Mouse (Mus musculus): Measurements from ENCODE around the gene Sstr4. TPM values are rescaled to one million over a fixed set of nuclear protein-coding genes. Genes with fewer than 3 reads are reported as not detected.
A peak's percentile ranks its signal among the peaks of the same experiment; 100 is the strongest.

Gene Sstr4
- polyA plus RNA-seq, 1 experiment from 2014 or later = 1.6 TPM

GRCm38 (mm10) chr2:148371743-148372630 lies 23.2 kb upstream of the Sstr4 start:
- no peaks in the 10 kb centered on the region for H3K4me1 ChIP-seq (ENCODE audit: control insufficient read depth, insufficient read depth, low read length)
- H3K9ac ChIP-seq (ENCODE audit: low read depth, low read length) = no peak overlapping the region
- no peaks in the 10 kb centered on the region for H3K9me3 ChIP-seq (ENCODE audit: control insufficient read depth, low read length)
- WGBS = 59% methylated on average over 4 of the region's 4 CpGs
- ATAC-seq = peak; percentile 52
- no peaks in the 10 kb centered on the region for H3K36me3 ChIP-seq (ENCODE audit: control insufficient read depth, insufficient read depth, low read length)
- no peak overlapping the region for H3K27ac ChIP-seq (ENCODE audit: low read length)
- no peaks in the 10 kb centered on the region for H3K27me3 ChIP-seq (replicated peaks; ENCODE audit: control insufficient read depth, insufficient read depth, low read length)
- H3K4me3 ChIP-seq (ENCODE audit: low read length) = no peak overlapping the region
- H3K4me2 ChIP-seq (ENCODE audit: low read depth, low read length) = no peak overlapping the region

GRCm38 (mm10) chr2:148373602-148374071 lies 21.5 kb upstream of the Sstr4 start:
- no peaks in the 10 kb centered on the region for H3K36me3 ChIP-seq (ENCODE audit: control insufficient read depth, insufficient read depth, low read length)
- no peaks in the 10 kb centered on the region for H3K9me3 ChIP-seq (ENCODE audit: control insufficient read depth, low read length)
- no peaks in the 10 kb centered on the region for H3K4me1 ChIP-seq (ENCODE audit: control insufficient read depth, insufficient read depth, low read length)
- no peak overlapping the region for H3K27ac ChIP-seq (ENCODE audit: low read length)
- 50% methylated on average over 2 of the region's 2 CpGs for WGBS
- no peak overlapping the region for H3K4me3 ChIP-seq (ENCODE audit: low read length)
- H3K4me2 ChIP-seq (ENCODE audit: low read depth, low read length) = no peak overlapping the region
- H3K9ac ChIP-seq (ENCODE audit: low read depth, low read length) = no peak overlapping the region
- no peaks in the 10 kb centered on the region for H3K27me3 ChIP-seq (replicated peaks; ENCODE audit: control insufficient read depth, insufficient read depth, low read length)
- ATAC-seq = no peak

- Histone ChIP-seq H3K36me3 (ENCODE audit: control insufficient read depth, insufficient read depth, low read length) (no peaks in the 10 kb centered on the region), H3K4me2 (ENCODE audit: low read depth, low read length) (no peak overlapping the region), H3K9ac (ENCODE audit: low read depth, low read length) (no peak overlapping the region), H3K4me3 (ENCODE audit: low read length) (no peak overlapping the region), H3K27ac (ENCODE audit: low read length) (no peak overlapping the region), H3K27me3 (replicated peaks; ENCODE audit: control insufficient read depth, insufficient read depth, low read length) (no peaks in the 10 kb centered on the region), H3K4me1 (ENCODE audit: control insufficient read depth, insufficient read depth, low read length) (no peaks in the 10 kb centered on the region), H3K9me3 (ENCODE audit: control insufficient read depth, low read length) (no peaks in the 10 kb centered on the region)
- WGBS = 76% methylated on average over 10 of the region's 10 CpGs
- no peak for ATAC-seq
Observed at GRCm38 (mm10) chr2:148375326-148376150, 19.6 kb upstream of the Sstr4 start.

GRCm38 (mm10) chr2:148378817-148379342 lies 16.3 kb upstream of the Sstr4 start:
- H3K27ac ChIP-seq (ENCODE audit: low read length) = no peak overlapping the region
- no peaks in the 10 kb centered on the region for H3K4me1 ChIP-seq (ENCODE audit: control insufficient read depth, insufficient read depth, low read length)
- H3K4me2 ChIP-seq (ENCODE audit: low read depth, low read length) = no peak overlapping the region
- no peak overlapping the region for H3K4me3 ChIP-seq (ENCODE audit: low read length)
- no peaks in the 10 kb centered on the region for H3K27me3 ChIP-seq (replicated peaks; ENCODE audit: control insufficient read depth, insufficient read depth, low read length)
- H3K36me3 ChIP-seq (ENCODE audit: control insufficient read depth, insufficient read depth, low read length) = no peaks in the 10 kb centered on the region
- no peak overlapping the region for H3K9ac ChIP-seq (ENCODE audit: low read depth, low read length)
- 52% methylated on average over 1 of the region's 1 CpGs for WGBS
- H3K9me3 ChIP-seq (ENCODE audit: control insufficient read depth, low read length) = no peaks in the 10 kb centered on the region
- ATAC-seq = no peak

GRCm38 (mm10) chr2:148379899-148380413 lies 15.2 kb upstream of the Sstr4 start:
- no peaks in the 10 kb centered on the region for H3K36me3 ChIP-seq (ENCODE audit: control insufficient read depth, insufficient read depth, low read length)
- H3K27me3 ChIP-seq (replicated peaks; ENCODE audit: control insufficient read depth, insufficient read depth, low read length) = no peaks in the 10 kb centered on the region
- H3K9me3 ChIP-seq (ENCODE audit: control insufficient read depth, low read length) = no peaks in the 10 kb centered on the region
- H3K9ac ChIP-seq (ENCODE audit: low read depth, low read length) = no peak overlapping the region
- no peak overlapping the region for H3K27ac ChIP-seq (ENCODE audit: low read length)
- no peak overlapping the region for H3K4me3 ChIP-seq (ENCODE audit: low read length)
- H3K4me1 ChIP-seq (ENCODE audit: control insufficient read depth, insufficient read depth, low read length) = no peaks in the 10 kb centered on the region
- WGBS = 90% methylated on average over 1 of the region's 1 CpGs
- H3K4me2 ChIP-seq (ENCODE audit: low read depth, low read length) = no peak overlapping the region
- ATAC-seq = no peak

GRCm38 (mm10) chr2:148381076-148381475 lies 14.1 kb upstream of the Sstr4 start:
- no peak for ATAC-seq
- WGBS = 93% methylated on average over 2 of the region's 2 CpGs
- H3K27me3 ChIP-seq (replicated peaks; ENCODE audit: control insufficient read depth, insufficient read depth, low read length) = no peaks in the 10 kb centered on the region
- H3K9me3 ChIP-seq (ENCODE audit: control insufficient read depth, low read length) = no peaks in the 10 kb centered on the region
- H3K4me2 ChIP-seq (ENCODE audit: low read depth, low read length) = no peak overlapping the region
- no peak overlapping the region for H3K27ac ChIP-seq (ENCODE audit: low read length)
- no peaks in the 10 kb centered on the region for H3K4me1 ChIP-seq (ENCODE audit: control insufficient read depth, insufficient read depth, low read length)
- no peak overlapping the region for H3K9ac ChIP-seq (ENCODE audit: low read depth, low read length)
- H3K4me3 ChIP-seq (ENCODE audit: low read length) = no peak overlapping the region
- no peaks in the 10 kb centered on the region for H3K36me3 ChIP-seq (ENCODE audit: control insufficient read depth, insufficient read depth, low read length)

GRCm38 (mm10) chr2:148386476-148386875 lies 8.7 kb upstream of the Sstr4 start:
- no peak overlapping the region for H3K4me2 ChIP-seq (ENCODE audit: low read depth, low read length)
- no peaks in the 10 kb centered on the region for H3K9me3 ChIP-seq (ENCODE audit: control insufficient read depth, low read length)
- ATAC-seq = no peak
- no peaks in the 10 kb centered on the region for H3K27me3 ChIP-seq (replicated peaks; ENCODE audit: control insufficient read depth, insufficient read depth, low read length)
- H3K4me1 ChIP-seq (ENCODE audit: control insufficient read depth, insufficient read depth, low read length) = 0 out of 2 replicates have a peak, but pooled peaks cover 4% of the 10 kb centered on the region
- WGBS = 93% methylated on average over 3 of the region's 3 CpGs
- no peaks in the 10 kb centered on the region for H3K36me3 ChIP-seq (ENCODE audit: control insufficient read depth, insufficient read depth, low read length)
- H3K4me3 ChIP-seq (ENCODE audit: low read length) = no peak overlapping the region
- H3K9ac ChIP-seq (ENCODE audit: low read depth, low read length) = no peak overlapping the region
- H3K27ac ChIP-seq (ENCODE audit: low read length) = no peak overlapping the region

GRCm38 (mm10) chr2:148386927-148387326 lies 8.2 kb upstream of the Sstr4 start:
- no peak overlapping the region for H3K4me2 ChIP-seq (ENCODE audit: low read depth, low read length)
- H3K27ac ChIP-seq (ENCODE audit: low read length) = no peak overlapping the region
- no peak overlapping the region for H3K9ac ChIP-seq (ENCODE audit: low read depth, low read length)
- H3K27me3 ChIP-seq (replicated peaks; ENCODE audit: control insufficient read depth, insufficient read depth, low read length) = no peaks in the 10 kb centered on the region
- H3K9me3 ChIP-seq (ENCODE audit: control insufficient read depth, low read length) = no peaks in the 10 kb centered on the region
- WGBS = 73% methylated on average over 2 of the region's 2 CpGs
- no peaks in the 10 kb centered on the region for H3K36me3 ChIP-seq (ENCODE audit: control insufficient read depth, insufficient read depth, low read length)
- H3K4me1 ChIP-seq (ENCODE audit: control insufficient read depth, insufficient read depth, low read length) = 0 out of 2 replicates have a peak, but pooled peaks cover 4% of the 10 kb centered on the region
- no peak overlapping the region for H3K4me3 ChIP-seq (ENCODE audit: low read length)
- no peak for ATAC-seq
